In genomic region chr8:103273476-103273875, GRCm38 (mm10) we compare ENCODE assay signal across 13 mouse cellular contexts.
A peak's percentile ranks its signal among the peaks of the same experiment; 100 is the strongest.
DNase-seq lines count a peak whose midpoint lies in the region; ATAC-seq lines count a peak whose summit lies in the region.
"Had no signal": no experiment of that assay in that cellular context is flagged by ENCODE, and none has a peak within 500 bp of the region (broad histone marks: within the 10 kb centered on the region; RNA-seq: fewer than 3 reads in every experiment).

No protein-coding gene starts in this region.

- peak overlapping the region; percentile 53 for H3K27ac ChIP-seq in lung, embryonic 16.5 days (ENCODE audit: low read length)
- peak overlapping the region; percentile 93 for H3K27ac ChIP-seq in embryonic facial prominence, embryonic 15.5 days (replicated peaks)
- peak overlapping the region; percentile 34; the same call in 1 of the 2 replicates for H3K27ac ChIP-seq in hindbrain, embryonic 14.5 days
- 0 out of 2 replicates have a peak overlapping the region, but pooled peaks have one; percentile 74 for H3K27ac ChIP-seq in limb, embryonic 13.5 days

- no peak overlapping the region for H3K4me3 ChIP-seq in lung, embryonic 16.5 days (ENCODE audit: low read length)
- H3K4me3 ChIP-seq in embryonic facial prominence, embryonic 15.5 days (replicated peaks): no peak overlapping the region
- no peak overlapping the region for H3K4me3 ChIP-seq in hindbrain, embryonic 14.5 days (replicated peaks; ENCODE audit: low read length)
- no peak overlapping the region for H3K4me3 ChIP-seq in limb, embryonic 13.5 days
- H3K4me3 ChIP-seq: stomach, embryonic 15.5 days had no signal

- no peaks in the 10 kb centered on the region for H3K9me3 ChIP-seq in lung, embryonic 16.5 days (ENCODE audit: control insufficient read depth, low read length)
- no peaks in the 10 kb centered on the region for H3K9me3 ChIP-seq in embryonic facial prominence, embryonic 15.5 days (replicated peaks)
- no peaks in the 10 kb centered on the region for H3K9me3 ChIP-seq in hindbrain, embryonic 14.5 days (ENCODE audit: control insufficient read depth, low read length)
- no peaks in the 10 kb centered on the region for H3K9me3 ChIP-seq in limb, embryonic 13.5 days
- H3K9me3 ChIP-seq: stomach, embryonic 15.5 days had no signal

- ATAC-seq in lung, embryonic 16.5 days (ENCODE audit: low read depth): no peak
- ATAC-seq in embryonic facial prominence, embryonic 15.5 days (ENCODE audit: insufficient number of reproducible peaks, low FRiP score, low TSS enrichment, low read depth): no peak
- ATAC-seq in hindbrain, embryonic 14.5 days (ENCODE audit: low FRiP score): no peak
- no peak for ATAC-seq in limb, embryonic 13.5 days (ENCODE audit: low FRiP score, low read depth)
- ATAC-seq: liver, postnatal 0 days had no signal

- 94% methylated on average over 2 of the region's 2 CpGs for WGBS in lung, embryonic 16.5 days
- WGBS in embryonic facial prominence, embryonic 15.5 days: 88% methylated on average over 2 of the region's 2 CpGs
- WGBS in hindbrain, embryonic 14.5 days: 92% methylated on average over 2 of the region's 2 CpGs
- 83% methylated on average over 2 of the region's 2 CpGs for WGBS in limb, embryonic 13.5 days

- H3K4me2 ChIP-seq in lung, embryonic 16.5 days (ENCODE audit: low read depth, low read length): no peak overlapping the region
- no peak overlapping the region for H3K4me2 ChIP-seq in embryonic facial prominence, embryonic 15.5 days (replicated peaks)
- no peak overlapping the region for H3K4me2 ChIP-seq in hindbrain, embryonic 14.5 days (replicated peaks)
- H3K4me2 ChIP-seq in limb, embryonic 13.5 days (replicated peaks): no peak overlapping the region
- H3K4me2 ChIP-seq: stomach, embryonic 15.5 days had no signal

- no peaks in the 10 kb centered on the region for H3K27me3 ChIP-seq in lung, embryonic 16.5 days (ENCODE audit: control insufficient read depth, insufficient read depth, low read depth, low read length)
- H3K27me3 ChIP-seq in embryonic facial prominence, embryonic 15.5 days: no peaks in the 10 kb centered on the region
- H3K27me3 ChIP-seq in hindbrain, embryonic 14.5 days (ENCODE audit: control insufficient read depth, insufficient read depth, low read length): 0 out of 2 replicates have a peak, but pooled peaks cover 3% of the 10 kb centered on the region
- no peaks in the 10 kb centered on the region for H3K27me3 ChIP-seq in limb, embryonic 13.5 days
- H3K27me3 ChIP-seq: stomach, embryonic 15.5 days had no signal

- no peak overlapping the region for H3K9ac ChIP-seq in lung, embryonic 16.5 days (ENCODE audit: low read length)
- no peak overlapping the region for H3K9ac ChIP-seq in embryonic facial prominence, embryonic 15.5 days
- no peak overlapping the region for H3K9ac ChIP-seq in hindbrain, embryonic 14.5 days
- H3K9ac ChIP-seq in limb, embryonic 13.5 days: no peak overlapping the region
- H3K9ac ChIP-seq: liver, postnatal 0 days; stomach, embryonic 15.5 days had no signal

- H3K4me1 ChIP-seq in lung, embryonic 16.5 days (replicated peaks; ENCODE audit: control insufficient read depth, insufficient read depth, low read length): peaks cover 3% of the 10 kb centered on the region; the same call in 1 of the 2 replicates
- H3K4me1 ChIP-seq in embryonic facial prominence, embryonic 15.5 days: peaks cover 33% of the 10 kb centered on the region
- H3K4me1 ChIP-seq in hindbrain, embryonic 14.5 days (replicated peaks; ENCODE audit: control insufficient read depth, insufficient read depth, low read length): 0 out of 2 replicates have a peak, but pooled peaks cover 4% of the 10 kb centered on the region
- peaks cover 39% of the 10 kb centered on the region for H3K4me1 ChIP-seq in limb, embryonic 13.5 days
- H3K4me1 ChIP-seq: stomach, embryonic 15.5 days had no signal

- H3K36me3 ChIP-seq in lung, embryonic 16.5 days (ENCODE audit: control insufficient read depth, insufficient read depth, low read length): no peaks in the 10 kb centered on the region
- H3K36me3 ChIP-seq in embryonic facial prominence, embryonic 15.5 days: no peaks in the 10 kb centered on the region
- no peaks in the 10 kb centered on the region for H3K36me3 ChIP-seq in hindbrain, embryonic 14.5 days (replicated peaks; ENCODE audit: control insufficient read depth, insufficient read depth)
- no peaks in the 10 kb centered on the region for H3K36me3 ChIP-seq in limb, embryonic 13.5 days
- H3K36me3 ChIP-seq: stomach, embryonic 15.5 days had no signal

- DNase-seq in lung, adult 18-20 months: no peak
- DNase-seq in hindbrain, embryonic 14.5 days (ENCODE audit: low spot score): no peak
- no peak for DNase-seq in urinary bladder, postnatal 25 days (ENCODE audit: low spot score)
- DNase-seq in layer of hippocampus, adult 11-12 months (ENCODE audit: low spot score): no peak
- DNase-seq: adrenal gland, postnatal 10 days; cerebellum, adult 18-20 months; kidney, adult 9 months; liver, postnatal 0 days; thymus, postnatal 14 days had no signal

Comparison
In these comparisons a context has a peak if more than half of its experiments do, and no peak if none do; other contexts are left out.
1. H3K27ac ChIP-seq: peak in every context shown above with its lines; median percentile 93 in embryonic facial prominence, embryonic 15.5 days; 74 in limb, embryonic 13.5 days; 53 in lung, embryonic 16.5 days; 34 in hindbrain, embryonic 14.5 days.